Mouse (Mus musculus) heart, embryonic 16.5 days (tissue): Measurements from ENCODE around the gene Lcmt2. TPM values are rescaled to one million over a fixed set of nuclear protein-coding genes. Genes with fewer than 3 reads are reported as not detected.

Experiments used
- ATAC-seq: fragments of 200-750 bp; cut with Nextera tagmentation; replicated peaks from 2 replicates; pipeline ENCODE4 v1.8.0; 2017; ENCODE audit warnings: moderate number of reproducible peaks; ENCODE audit not compliant: insufficient read depth, low FRiP score; ENCODE audit errors: extremely low read depth
- H3K27ac ChIP-seq: fragments of 300-500 bp; sonication (generic); 2 replicates; pipeline ENCODE4 v1.5.1; 2014; ENCODE audit warnings: mild to moderate bottlenecking, low read length, control low read depth, moderate library complexity
- H3K27me3 ChIP-seq: fragments of 300-500 bp; sonication (generic); 2 replicates; pipeline ENCODE4 v1.6.1; 2014; ENCODE audit warnings: low read length, mixed read lengths; ENCODE audit not compliant: control insufficient read depth, insufficient read depth
- H3K36me3 ChIP-seq: fragments of 300-500 bp; sonication (generic); 2 replicates; pipeline ENCODE4 v1.6.1; 2014; ENCODE audit not compliant: control insufficient read depth, insufficient read depth
- H3K4me1 ChIP-seq: fragments of 300-500 bp; sonication (generic); 2 replicates; pipeline ENCODE4 v1.6.1; 2014; ENCODE audit warnings: low read length, mixed read lengths; ENCODE audit not compliant: control insufficient read depth, insufficient read depth
- H3K4me2 ChIP-seq: fragments of 300-500 bp; sonication (generic); 2 replicates; pipeline ENCODE4 v1.6.1; 2014; ENCODE audit warnings: low read depth, mild to moderate bottlenecking, control low read depth, low read length
- H3K4me3 ChIP-seq: fragments of 300-500 bp; sonication (generic); 2 replicates; pipeline ENCODE4 v1.5.1; 2014; ENCODE audit warnings: mild to moderate bottlenecking, control low read depth, low read length
- H3K9ac ChIP-seq: fragments of 300-500 bp; sonication (generic); 2 replicates; pipeline ENCODE4 v1.6.1; 2014; ENCODE audit warnings: low read length, control low read depth
- H3K9me3 ChIP-seq: fragments of 300-500 bp; sonication (generic); replicated peaks from 2 replicates; pipeline ENCODE4 v1.6.1; 2016; ENCODE audit warnings: low read length; ENCODE audit not compliant: control insufficient read depth
- WGBS: fragments of 180-500 bp; shearing (Covaris S2); extraction: QIAGEN DNeasy Blood & Tissue Kit; methylation state at CpG from one replicate; pipeline ENCODE4 v1.1.7; 2014; 5-methylcytosine and 5-hydroxymethylcytosine counted together
- polyA plus RNA-seq: library from polyadenylated mRNA; unstranded; fragments of >200 nt; fragmentation: Nextera tagmentation; extraction: Ambion mirVana; gene quantifications from 2 replicates; pipeline ENCODE4 v1.2.1, GENCODE M21; 2015

Gene Lcmt2
- polyA plus RNA-seq, 1 experiment from 2014 or later, result 20.1 TPM

DNA sequence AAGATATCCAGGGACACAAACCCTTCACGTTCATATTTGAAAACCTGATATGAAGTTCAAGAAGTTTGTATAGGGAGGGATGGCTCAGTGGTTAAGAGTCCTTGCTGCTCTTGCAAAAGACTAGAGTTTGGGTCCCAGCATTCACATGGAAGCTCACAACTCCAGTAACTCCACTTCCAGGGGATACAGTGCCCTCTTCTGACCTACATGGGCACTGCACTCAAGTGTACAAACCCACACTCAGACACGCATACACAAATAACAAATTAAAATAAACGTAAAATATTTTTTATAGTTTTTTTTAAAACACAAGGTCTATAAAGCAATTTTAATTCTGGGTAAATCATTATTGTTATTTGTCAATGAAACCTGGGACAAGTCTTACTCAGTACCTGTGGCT, 51.9 kb downstream of the Lcmt2 start:
- no peak overlapping the region for H3K4me3 ChIP-seq
- ATAC-seq, result no peak
- H3K4me1 ChIP-seq, result no peaks in the 10 kb centered on the region
- no peak overlapping the region for H3K27ac ChIP-seq
- 82% methylated on average over 3 of the region's 3 CpGs for WGBS
- H3K4me2 ChIP-seq, result no peak overlapping the region
- H3K27me3 ChIP-seq, result no peaks in the 10 kb centered on the region
- H3K9me3 ChIP-seq, result 0 out of 2 replicates have a peak, but pooled peaks cover 2% of the 10 kb centered on the region
- no peaks in the 10 kb centered on the region for H3K36me3 ChIP-seq
- H3K9ac ChIP-seq, result no peak overlapping the region

DNA sequence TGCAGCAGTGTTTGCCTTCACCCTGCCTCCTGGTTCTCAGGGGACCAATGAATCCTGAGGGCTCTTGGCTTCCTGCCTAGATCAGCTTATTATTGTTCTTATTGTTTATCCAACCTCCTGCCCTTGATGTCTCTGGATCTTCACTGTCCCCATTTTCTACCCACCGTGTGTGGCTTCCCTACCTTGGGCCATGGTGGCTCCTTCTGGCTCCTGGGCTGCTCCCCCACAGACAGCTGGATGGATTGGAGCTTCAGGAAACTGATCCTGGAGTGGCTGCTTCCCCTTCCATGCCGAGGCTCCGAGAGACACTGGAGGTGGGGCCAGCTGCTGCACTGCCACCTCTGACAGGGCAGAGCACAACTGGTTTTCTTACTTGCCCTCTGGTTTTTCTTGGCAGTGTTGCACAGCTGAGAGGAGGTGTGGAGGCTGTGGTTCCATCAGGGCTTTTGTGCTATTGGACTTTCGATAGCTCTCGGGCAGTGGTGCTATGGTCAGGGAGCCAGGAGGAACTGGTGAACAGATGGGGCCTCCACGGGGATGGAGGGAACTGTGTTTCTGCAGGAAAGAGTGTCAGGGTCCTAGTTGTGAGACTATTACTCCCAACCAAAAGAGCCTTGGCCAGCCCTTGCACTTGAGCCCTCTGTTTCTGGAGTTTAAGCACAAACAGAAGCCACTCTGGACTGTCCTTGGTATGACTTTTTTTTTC, 54.8 kb downstream of the Lcmt2 start, which contains the start of gene Tgm5:
TSS of gene Tgm5 (minus strand) at position 362 of the 706 bp plus-strand sequence.
- Histone ChIP-seq H3K27ac (no peak within 1 kb of the TSS), H3K4me1 (no peaks in the 10 kb centered on the region), H3K9ac (no peak within 1 kb of the TSS), H3K36me3 (no peaks in the 10 kb centered on the region), H3K4me2 (no peak within 1 kb of the TSS), H3K9me3 (0 out of 2 replicates have a peak, but pooled peaks cover 2% of the 10 kb centered on the region), H3K4me3 (no peak within 1 kb of the TSS), H3K27me3 (no peaks in the 10 kb centered on the region)
- no peak for ATAC-seq
- WGBS, result 37% methylated on average over 6 of the region's 6 CpGs

- Histone ChIP-seq H3K9ac (no peak overlapping the region), H3K27me3 (no peaks in the 10 kb centered on the region), H3K27ac (no peak overlapping the region), H3K36me3 (no peaks in the 10 kb centered on the region), H3K4me1 (no peaks in the 10 kb centered on the region), H3K4me2 (no peak overlapping the region), H3K9me3 (no peaks in the 10 kb centered on the region), H3K4me3 (no peak overlapping the region)
- no peak for ATAC-seq
- 79% methylated on average over 1 of the region's 1 CpGs for WGBS
Observed at GRCm38 (mm10) chr2:121082626-121083025, 57.8 kb downstream of the Lcmt2 start.

Other genes starting within 250 kb of the Lcmt2 start
- gene Ubr1, start 169.9 kb downstream of the Lcmt2 start, polyA plus RNA-seq, result 18.5 and 22.0 TPM in 2 replicates
- 1.9 and 2.4 TPM in 2 replicates for gene Tmem62, start 163.6 kb downstream of the Lcmt2 start, polyA plus RNA-seq
- 42.3 and 45.7 TPM in 2 replicates for gene Ccndbp1, start 132.2 kb downstream of the Lcmt2 start, polyA plus RNA-seq
- 1.1 and 1.3 TPM in 2 replicates for gene Epb42, start 103.6 kb downstream of the Lcmt2 start, polyA plus RNA-seq
- 0.05 TPM in 1 of 2 replicates, not detected in the other for gene Tgm5, start 54.8 kb downstream of the Lcmt2 start, polyA plus RNA-seq
- gene Tgm7, start 30.9 kb downstream of the Lcmt2 start, polyA plus RNA-seq, result not detected in 2 replicates
- gene Adal, start 225 bp downstream of the Lcmt2 start, polyA plus RNA-seq, result 14.9 and 19.7 TPM in 2 replicates
- gene Tubgcp4, start 30.0 kb upstream of the Lcmt2 start, polyA plus RNA-seq, result 34.1 and 36.1 TPM in 2 replicates
- 6.3 and 7.1 TPM in 2 replicates for gene Zscan29, start 30.5 kb upstream of the Lcmt2 start, polyA plus RNA-seq
- gene Trp53bp1, start 130.8 kb upstream of the Lcmt2 start, polyA plus RNA-seq, result 34.5 and 42.4 TPM in 2 replicates
- 3.7 and 4.0 TPM in 2 replicates for gene Map1a, start 148.9 kb upstream of the Lcmt2 start, polyA plus RNA-seq
- 11.0 and 13.5 TPM in 2 replicates for gene Ppip5k1, start 214.7 kb upstream of the Lcmt2 start, polyA plus RNA-seq
- gene Ckmt1, start 217.1 kb upstream of the Lcmt2 start, polyA plus RNA-seq, result 2.4 and 4.2 TPM in 2 replicates
- gene Strc, start 246.5 kb upstream of the Lcmt2 start, polyA plus RNA-seq, result not detected in 2 replicates